Mouse (Mus musculus) thymus, adult 18-20 months (tissue): ENCODE measurements around the gene Rab20.
A peak's percentile ranks its signal among the peaks of the same experiment; 100 is the strongest.
"Not testable (repeated sequence)": the region's sequence is repeated elsewhere in the genome, so short reads cannot be mapped to it uniquely, and the experiment has no call there.

ENCODE experiments used
- DNase-seq, 2 experiments: peaks; one replicate each; pipeline ENCODE4 v3.0.0; 2022; ENCODE audit warnings: mixed read lengths in 2 of 2

Gene Rab20

DNA sequence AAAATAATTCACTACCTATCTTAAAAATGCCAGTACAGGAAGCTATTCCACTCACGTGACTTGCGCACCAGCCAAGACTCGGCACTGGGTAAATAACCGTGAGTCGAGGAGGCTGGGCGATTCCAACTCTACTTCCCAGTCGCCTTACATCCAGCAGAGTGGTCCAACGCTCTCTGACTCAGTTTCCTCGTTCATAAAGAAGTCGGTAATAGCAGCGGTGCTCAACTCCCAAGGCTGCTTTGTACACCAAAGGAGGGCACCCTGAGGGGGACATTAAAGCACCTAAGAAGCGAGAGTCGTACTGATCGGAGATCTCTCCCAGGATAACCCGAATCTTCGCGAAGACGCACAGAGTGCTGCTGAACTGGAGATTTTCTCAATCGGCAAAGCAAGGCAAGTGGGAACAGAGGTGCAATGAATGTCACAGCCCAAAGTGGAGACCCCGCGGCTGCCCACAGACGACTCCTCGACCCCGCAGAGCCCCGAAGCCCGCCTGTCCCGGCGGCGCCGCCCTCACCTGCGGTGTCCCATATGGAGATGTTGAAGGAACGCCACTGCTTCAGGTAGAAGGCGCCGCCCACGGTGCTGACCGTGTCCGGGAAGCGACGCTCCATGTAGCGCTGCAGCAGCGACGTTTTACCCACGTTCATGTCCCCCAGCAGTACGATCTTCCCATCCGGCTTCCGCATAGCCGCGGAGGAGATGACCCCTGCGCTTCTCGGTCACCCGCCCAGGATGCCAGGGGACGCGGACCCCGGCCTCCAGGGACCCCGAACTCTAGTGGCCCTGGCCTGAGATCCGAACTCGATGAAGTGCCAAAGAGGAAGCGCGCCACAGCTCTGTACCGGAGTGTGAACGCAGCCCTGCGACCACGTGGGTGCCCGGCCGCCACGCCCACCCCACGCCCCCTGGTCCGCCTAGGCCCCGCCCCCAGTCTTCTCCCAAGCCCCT, at the start of gene Rab20:
Rab20 (minus strand) TSS at position 900 of the 951 bp plus-strand sequence.
- peak in 1 of 2 experiments; percentile 21 for DNase-seq

- no peak for DNase-seq
Observed at GRCm38 (mm10) chr8:11523331-11523730, 44.8 kb upstream of the Rab20 start.

- DNase-seq = no peak
Observed at GRCm38 (mm10) chr8:11518676-11519075, 40.2 kb upstream of the Rab20 start.

DNA sequence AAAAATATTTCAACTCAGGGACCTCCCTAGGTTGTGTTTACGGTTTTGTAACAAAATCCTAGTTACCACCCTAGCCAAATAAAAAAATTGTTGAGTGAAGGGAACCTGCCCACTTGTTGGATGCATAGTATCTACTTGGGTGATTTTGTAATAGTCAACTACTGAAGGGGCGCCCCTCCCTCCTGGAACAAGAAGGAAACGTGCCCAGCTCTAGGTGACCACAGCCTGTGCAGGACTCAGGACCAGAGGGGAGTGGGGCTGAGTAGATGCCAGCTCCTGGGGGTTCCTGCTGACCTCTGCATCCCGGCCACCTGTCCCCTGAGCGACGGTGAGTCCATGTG, 39.5 kb upstream of the Rab20 start:
- no peak for DNase-seq

GRCm38 (mm10) chr8:11517366-11518055, 39.0 kb upstream of the Rab20 start:
- DNase-seq = no peak

GRCm38 (mm10) chr8:11516292-11516691, 37.8 kb upstream of the Rab20 start:
- DNase-seq = no peak

DNA sequence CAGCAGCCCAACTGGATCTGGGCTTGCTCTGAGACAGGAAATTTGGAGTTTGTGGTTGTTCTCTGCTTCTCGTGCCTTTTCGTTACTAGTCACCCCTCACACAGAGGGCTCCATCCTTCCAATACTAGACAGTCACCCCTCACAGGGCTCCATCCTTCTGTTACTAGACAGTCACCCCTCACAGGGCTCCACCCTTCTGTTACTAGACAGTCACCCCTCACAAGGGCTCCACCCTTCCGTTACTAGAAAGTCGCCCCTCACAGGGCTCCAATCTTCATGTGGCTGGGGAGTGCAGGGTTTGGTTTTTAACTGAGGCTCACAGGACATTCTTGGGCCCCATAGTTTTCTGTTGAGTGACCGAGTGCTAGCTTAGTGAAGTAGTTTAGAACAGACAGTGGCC, 34.7 kb upstream of the Rab20 start:
- no peak for DNase-seq

- no peak for DNase-seq
Observed at GRCm38 (mm10) chr8:11512711-11513110, 34.2 kb upstream of the Rab20 start.

DNA sequence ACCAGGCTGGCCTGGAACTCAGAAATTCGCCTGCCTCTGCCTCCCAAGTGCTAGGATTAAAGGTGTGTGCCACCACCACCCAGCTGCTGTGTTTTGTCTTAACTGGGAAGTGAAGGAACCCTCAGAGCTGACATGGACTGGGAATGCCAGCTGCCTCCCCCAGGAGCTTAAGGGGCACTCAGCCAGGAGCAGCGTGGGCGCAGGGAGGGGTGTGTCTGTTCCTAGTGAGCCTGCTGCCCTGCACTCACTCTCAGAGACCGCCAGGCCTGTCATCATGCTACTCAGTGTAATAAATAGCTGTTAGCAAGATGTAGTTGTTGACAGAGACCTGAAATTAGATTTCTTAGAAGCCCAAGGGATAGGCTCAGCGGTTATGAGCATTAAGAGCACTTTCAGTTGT, 32.5 kb upstream of the Rab20 start:
- DNase-seq = no peak

- no peak for DNase-seq
Observed at GRCm38 (mm10) chr8:11508880-11509279, 30.4 kb upstream of the Rab20 start.

GRCm38 (mm10) chr8:11506802-11507201, 28.3 kb upstream of the Rab20 start:
- peak; percentile 49 to 51 for DNase-seq

GRCm38 (mm10) chr8:11506074-11506473, 27.6 kb upstream of the Rab20 start:
- DNase-seq = no peak

GRCm38 (mm10) chr8:11503476-11504232, 25.1 kb upstream of the Rab20 start:
- no peak for DNase-seq

DNA sequence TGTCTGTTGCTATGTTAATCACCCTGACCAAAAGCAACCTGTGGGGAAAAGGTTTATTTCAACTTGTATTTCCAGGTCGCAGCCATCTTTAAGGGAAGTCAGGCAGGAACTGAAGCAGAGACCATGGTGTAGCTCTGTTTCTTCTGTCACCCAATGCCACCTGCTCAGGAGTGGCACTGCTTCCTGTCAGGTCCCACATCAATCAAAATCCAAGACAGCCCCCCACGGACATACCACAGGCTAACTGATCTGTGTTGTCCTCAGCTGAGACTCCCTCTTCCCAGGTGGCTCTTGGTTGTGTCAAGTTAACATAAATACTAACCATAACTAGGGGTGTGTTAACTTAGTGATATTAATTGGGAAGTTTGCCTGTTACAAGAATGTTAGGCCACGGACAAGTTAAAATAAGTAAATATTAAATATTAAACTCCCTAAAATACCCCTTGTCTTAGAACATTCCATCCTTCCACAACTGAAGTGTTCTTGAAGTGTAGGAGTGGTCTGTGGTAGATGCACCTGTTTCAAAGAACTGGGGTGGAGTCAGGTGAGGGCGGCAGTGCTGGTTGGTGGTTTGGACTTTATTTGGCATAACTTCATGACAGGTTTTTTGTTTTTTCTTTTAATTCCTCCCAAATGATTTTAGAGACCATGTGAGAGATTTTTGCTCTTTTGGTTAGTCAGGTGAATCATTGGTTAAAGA, 20.4 kb upstream of the Rab20 start:
- peak in 1 of 2 experiments; percentile 37 for DNase-seq

DNA sequence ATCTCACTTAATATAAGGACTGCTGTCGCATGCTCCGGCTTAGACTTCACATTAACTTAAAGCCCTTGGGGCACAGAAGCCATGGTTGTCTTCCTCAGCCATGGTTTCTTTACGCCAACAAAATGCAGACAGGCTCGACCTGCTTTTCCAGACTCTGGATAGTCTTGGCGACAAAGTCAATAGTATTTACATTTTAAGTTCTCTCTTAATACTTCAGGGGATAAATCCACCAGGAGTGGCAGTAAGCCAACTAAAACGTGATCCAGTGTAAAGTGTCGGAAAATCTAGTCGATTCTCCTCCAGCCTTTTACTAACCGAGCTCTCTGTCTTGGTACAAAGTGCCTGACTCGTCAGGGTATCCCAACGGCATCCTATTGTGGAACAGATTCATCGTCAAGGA, 19.8 kb upstream of the Rab20 start:
- no peak for DNase-seq

DNA sequence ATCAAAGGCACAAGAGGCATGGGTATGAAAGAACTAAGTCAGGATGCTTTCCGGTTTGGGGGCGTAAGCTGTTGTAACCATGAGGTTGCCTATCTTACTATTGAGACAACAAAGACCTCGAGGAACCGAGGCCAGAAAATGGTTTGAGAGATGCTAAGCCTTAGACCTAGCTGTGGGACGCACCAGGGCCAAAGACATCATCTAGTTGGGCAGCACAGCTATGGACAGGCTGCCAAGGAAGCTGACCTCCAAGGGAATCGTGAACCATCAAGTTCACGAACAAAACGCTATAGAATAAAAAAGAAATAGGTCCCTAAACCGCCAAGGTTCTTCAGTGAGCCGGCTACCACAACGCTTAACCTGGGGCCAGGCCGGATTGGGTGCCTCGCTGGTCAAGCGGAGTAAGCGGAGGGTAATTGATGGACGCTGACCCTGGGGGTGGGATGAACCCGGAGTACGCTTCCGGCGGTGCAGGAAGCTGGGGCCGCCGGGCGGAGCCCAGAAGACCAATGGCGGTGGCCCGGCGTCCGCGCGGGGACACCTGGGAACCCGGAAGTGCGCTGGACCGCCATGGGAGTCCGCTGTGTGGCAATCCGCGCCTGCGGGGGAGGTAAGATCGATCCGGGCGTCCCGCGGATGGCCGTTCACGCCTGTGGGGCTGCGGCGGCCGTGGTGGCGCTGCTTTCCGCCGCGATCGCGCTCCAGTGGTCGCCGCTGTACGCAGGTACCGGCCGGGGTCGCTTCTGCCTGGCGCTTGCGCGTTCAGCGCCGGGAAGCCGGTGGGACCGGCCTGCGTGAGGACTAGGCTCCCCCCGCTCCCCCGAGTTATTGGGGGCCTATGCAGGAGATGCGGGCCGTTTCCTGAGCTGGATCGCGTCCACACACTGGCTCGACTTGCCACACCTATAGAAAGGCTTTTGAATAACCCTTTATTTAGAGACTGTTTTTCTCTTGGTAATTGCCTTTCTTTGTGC, 18.8 kb upstream of the Rab20 start, which contains the start of gene Naxd:
Naxd (plus strand) TSS at position 490 of the 974 bp plus-strand sequence.
- peak; percentile 80 to 83 for DNase-seq

DNA sequence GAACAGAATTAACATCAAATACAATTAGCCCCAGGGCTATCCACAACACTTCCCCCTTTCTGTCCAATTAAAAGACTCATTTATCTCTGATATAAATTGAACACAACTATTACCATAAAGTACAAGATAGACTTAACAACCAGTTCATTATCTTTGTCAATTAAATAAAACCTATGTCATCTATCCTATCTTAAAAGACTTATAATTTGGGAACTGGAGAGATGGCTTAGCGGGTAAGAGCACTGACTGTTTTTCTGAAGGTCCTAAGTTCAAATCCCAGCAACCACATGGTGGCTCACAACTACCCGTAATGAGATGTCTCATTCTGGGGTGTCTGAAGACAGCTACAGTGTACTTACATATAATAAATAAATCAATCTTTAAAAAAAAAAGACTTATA, 13.8 kb upstream of the Rab20 start:
- DNase-seq = not testable (repeated sequence)

- no peak for DNase-seq
Observed at GRCm38 (mm10) chr8:11487229-11487628, 8.7 kb upstream of the Rab20 start.

GRCm38 (mm10) chr8:11486142-11486541, 7.6 kb upstream of the Rab20 start:
- peak in 1 of 2 experiments; percentile 34 for DNase-seq

DNA sequence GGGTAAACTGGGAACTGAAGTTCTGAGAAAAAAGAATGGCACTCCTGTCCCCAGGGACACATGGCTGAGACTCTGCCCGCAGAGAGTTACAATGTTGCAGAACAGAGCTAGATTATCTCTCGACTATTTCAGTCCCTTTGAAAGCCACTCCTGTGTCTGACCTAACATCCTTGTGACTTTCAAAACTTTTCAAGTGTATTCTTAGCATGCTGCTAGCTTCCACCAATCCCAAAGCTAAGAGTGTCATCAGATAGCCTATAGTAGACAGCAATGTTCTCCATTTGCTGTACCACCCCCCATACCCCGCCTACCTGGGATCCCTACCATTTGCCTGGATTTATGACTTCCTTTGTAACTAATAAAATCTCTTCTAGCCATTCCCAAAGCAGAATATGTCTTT, 4.0 kb upstream of the Rab20 start:
- no peak for DNase-seq

- DNase-seq = no peak
Observed at GRCm38 (mm10) chr8:11481876-11482275, 3.4 kb upstream of the Rab20 start.
